Mouse (Mus musculus) liver, postnatal 0 days (tissue): Measurements from ENCODE around the gene Slc12a8. TPM values are rescaled to one million over a fixed set of nuclear protein-coding genes. Genes with fewer than 3 reads are reported as not detected.

Experiments used
- ATAC-seq: fragments of 200-750 bp; cut with Nextera tagmentation; 2 replicates; pipeline ENCODE4 v1.8.0; 2017; ENCODE audit warnings: mild to moderate bottlenecking, moderate library complexity
- DNase-seq: peaks from one replicate; pipeline ENCODE4 v3.0.0-alpha.2; 2016
- H3K27ac ChIP-seq: fragments of 300-500 bp; sonication (generic); 2 replicates; pipeline ENCODE4 v1.5.1; 2014; ENCODE audit warnings: antibody characterized with exemption, moderate library complexity, mild to moderate bottlenecking, low read depth
- H3K27me3 ChIP-seq: fragments of 300-500 bp; sonication (generic); 2 replicates; pipeline ENCODE4 v1.6.1; 2014; ENCODE audit warnings: low read length, control low read depth, mixed read lengths; ENCODE audit not compliant: insufficient read depth
- H3K36me3 ChIP-seq: fragments of 300-500 bp; sonication (generic); replicated peaks from 2 replicates; pipeline ENCODE4 v1.6.1; 2014; ENCODE audit warnings: mild to moderate bottlenecking, control low read depth, low read length, moderate library complexity, mixed read lengths; ENCODE audit not compliant: insufficient read depth
- H3K4me1 ChIP-seq: fragments of 300-500 bp; sonication (generic); 2 replicates; pipeline ENCODE4 v1.6.1; 2014; ENCODE audit warnings: antibody characterized with exemption, mild to moderate bottlenecking, control low read depth; ENCODE audit not compliant: insufficient read depth
- H3K4me2 ChIP-seq: fragments of 300-500 bp; sonication (generic); 2 replicates; pipeline ENCODE4 v1.6.1; 2014; ENCODE audit warnings: low read depth, mild to moderate bottlenecking, low read length, moderate library complexity, mixed read lengths
- H3K4me3 ChIP-seq: fragments of 300-500 bp; sonication (generic); 2 replicates; pipeline ENCODE4 v1.5.1; 2014; ENCODE audit warnings: low read depth, low read length
- H3K9ac ChIP-seq: fragments of 300-500 bp; sonication (generic); replicated peaks from 2 replicates; pipeline ENCODE4 v1.6.1; 2014; ENCODE audit warnings: mild to moderate bottlenecking, moderate library complexity
- H3K9me3 ChIP-seq: fragments of 300-500 bp; sonication (generic); 2 replicates; pipeline ENCODE4 v1.6.1; 2016; ENCODE audit warnings: mild to moderate bottlenecking, control low read depth, low read length, mixed read lengths
- CTCF ChIP-seq: sonication (generic); IDR thresholded peaks from 2 replicates; pipeline ENCODE4 v1.5.1; 2016; ENCODE audit warnings: antibody characterized with exemption, low read depth
- EP300 ChIP-seq: IDR thresholded peaks from 2 replicates; pipeline ENCODE4 v1.6.1; 2016; ENCODE audit warnings: antibody characterized with exemption, low read depth, mild to moderate bottlenecking
- WGBS: fragments of 180-500 bp; shearing (Covaris S2); extraction: QIAGEN DNeasy Blood & Tissue Kit; methylation state at CpG from one replicate; pipeline ENCODE4 v1.1.7; 2014; ENCODE audit not compliant: insufficient replicate concordance; 5-methylcytosine and 5-hydroxymethylcytosine counted together
- polyA plus RNA-seq: library from polyadenylated mRNA; unstranded; fragments of >200 nt; fragmentation: Nextera tagmentation; extraction: Ambion mirVana; gene quantifications from 2 replicates; pipeline ENCODE4 v1.2.1, GENCODE M21; 2015

Slc12a8 gene
- polyA plus RNA-seq, 1 experiment from 2014 or later: 0.18 TPM

- no peak overlapping the region for H3K9ac ChIP-seq
- ATAC-seq: peak; percentile 10; the same call in 1 of the 2 replicates
- no peak overlapping the region for H3K4me2 ChIP-seq
- H3K4me1 ChIP-seq: peaks cover 16% of the 10 kb centered on the region
- 56% methylated on average over 12 of the region's 12 CpGs for WGBS
- TF ChIP-seq CTCF (no peak), EP300 (no peak)
- H3K9me3 ChIP-seq: no peaks in the 10 kb centered on the region
- H3K27me3 ChIP-seq: no peaks in the 10 kb centered on the region
- H3K4me3 ChIP-seq: no peak overlapping the region
- DNase-seq: no peak
- no peaks in the 10 kb centered on the region; the same call in 1 of the 2 replicates for H3K36me3 ChIP-seq
- no peak overlapping the region for H3K27ac ChIP-seq
These were observed 181.2 kb downstream of the Slc12a8 start for GRCm38 (mm10) chr16:33698277-33698790.

GRCm38 (mm10) chr16:33700584-33700983 is 183.5 kb downstream of the Slc12a8 start:
- H3K4me2 ChIP-seq: no peak overlapping the region
- no peak for DNase-seq
- no peak overlapping the region for H3K9ac ChIP-seq
- peaks cover 28% of the 10 kb centered on the region for H3K4me1 ChIP-seq
- H3K36me3 ChIP-seq: no peaks in the 10 kb centered on the region
- no peak for TF ChIP-seq EP300
- TF ChIP-seq CTCF: no peak
- no peaks in the 10 kb centered on the region for H3K9me3 ChIP-seq
- 81% methylated on average over 4 of the region's 5 CpGs for WGBS
- H3K27ac ChIP-seq: no peak overlapping the region
- H3K27me3 ChIP-seq: no peaks in the 10 kb centered on the region
- no peak for ATAC-seq
- no peak overlapping the region for H3K4me3 ChIP-seq

GRCm38 (mm10) chr16:33701872-33702271 is 184.7 kb downstream of the Slc12a8 start:
- ATAC-seq (no peak), DNase-seq (no peak)
- no peaks in the 10 kb centered on the region for H3K9me3 ChIP-seq
- no peaks in the 10 kb centered on the region for H3K36me3 ChIP-seq
- no peaks in the 10 kb centered on the region for H3K27me3 ChIP-seq
- peaks cover 24% of the 10 kb centered on the region for H3K4me1 ChIP-seq
- no peak overlapping the region for H3K4me2 ChIP-seq
- H3K4me3 ChIP-seq: no peak overlapping the region
- WGBS: 88% methylated on average over 4 of the region's 4 CpGs
- H3K27ac ChIP-seq: no peak overlapping the region
- H3K9ac ChIP-seq: no peak overlapping the region
- TF ChIP-seq CTCF: no peak
- no peak for TF ChIP-seq EP300

- no peak overlapping the region for H3K9ac ChIP-seq
- WGBS: 69% methylated on average over 9 of the region's 9 CpGs
- H3K4me1 ChIP-seq: peaks cover 14% of the 10 kb centered on the region
- no peak overlapping the region for H3K4me2 ChIP-seq
- ATAC-seq (no peak), DNase-seq (no peak)
- no peak overlapping the region for H3K27ac ChIP-seq
- TF ChIP-seq EP300 (no peak), CTCF (no peak)
- no peak overlapping the region for H3K4me3 ChIP-seq
- H3K36me3 ChIP-seq: peaks cover 7% of the 10 kb centered on the region; the same call in 1 of the 2 replicates
- H3K9me3 ChIP-seq: no peaks in the 10 kb centered on the region
- H3K27me3 ChIP-seq: no peaks in the 10 kb centered on the region
These were observed 187.2 kb downstream of the Slc12a8 start for GRCm38 (mm10) chr16:33704289-33704688.

- Histone ChIP-seq H3K4me3 (no peak overlapping the region), H3K9me3 (no peaks in the 10 kb centered on the region), H3K4me2 (no peak overlapping the region), H3K27me3 (no peaks in the 10 kb centered on the region), H3K4me1 (peaks cover 14% of the 10 kb centered on the region), H3K36me3 (peaks cover 7% of the 10 kb centered on the region), H3K9ac (no peak overlapping the region), H3K27ac (no peak overlapping the region)
- no peak for TF ChIP-seq EP300
- TF ChIP-seq CTCF: no peak
- ATAC-seq (no peak), DNase-seq (no peak)
- 47% methylated on average over 6 of the region's 6 CpGs for WGBS
These were observed 188.1 kb downstream of the Slc12a8 start for GRCm38 (mm10) chr16:33705258-33705657.

GRCm38 (mm10) chr16:33706111-33706890 is 189.2 kb downstream of the Slc12a8 start:
- Histone ChIP-seq H3K4me2 (no peak overlapping the region), H3K9me3 (no peaks in the 10 kb centered on the region), H3K4me3 (no peak overlapping the region), H3K36me3 (peaks cover 17% of the 10 kb centered on the region), H3K27me3 (no peaks in the 10 kb centered on the region), H3K27ac (no peak overlapping the region), H3K9ac (no peak overlapping the region), H3K4me1 (peaks cover 14% of the 10 kb centered on the region)
- 84% methylated on average over 14 of the region's 14 CpGs for WGBS
- DNase-seq: no peak
- TF ChIP-seq CTCF: no peak
- TF ChIP-seq EP300: no peak
- no peak for ATAC-seq
